Mouse (Mus musculus) lung, postnatal 0 days (tissue): ENCODE measurements at regions not wholly inside any gene's neighbourhood (a gene's known extent, or its start where the extent isn't known, plus 50 kb on each side); places are given as distances from the start of the nearest gene placed in this dataset.

ENCODE experiments used
- ATAC-seq: fragments of 200-750 bp; cut with Nextera tagmentation; 2 replicates; pipeline ENCODE4 v1.8.0; 2017; ENCODE audit warnings: moderate library complexity
- DNase-seq: peaks from one replicate; pipeline ENCODE4 v3.0.0-alpha.2; 2016; ENCODE audit warnings: low spot score
- H3K27ac ChIP-seq: fragments of 300-500 bp; sonication (generic); 2 replicates; pipeline ENCODE4 v1.5.1; 2014; ENCODE audit warnings: antibody characterized with exemption, mild to moderate bottlenecking, low read length, mixed read lengths
- H3K27me3 ChIP-seq: fragments of 300-500 bp; sonication (generic); replicated peaks from 2 replicates; pipeline ENCODE4 v1.6.1; 2014; ENCODE audit warnings: low read length, mixed read lengths; ENCODE audit not compliant: insufficient read depth
- H3K36me3 ChIP-seq: fragments of 300-500 bp; sonication (generic); 2 replicates; pipeline ENCODE4 v1.6.1; 2014; ENCODE audit warnings: low read length, mixed read lengths; ENCODE audit not compliant: insufficient read depth
- H3K4me1 ChIP-seq: fragments of 300-500 bp; sonication (generic); 2 replicates; pipeline ENCODE4 v1.6.1; 2014; ENCODE audit warnings: antibody characterized with exemption, low read depth, low read length, mixed read lengths; ENCODE audit not compliant: insufficient read depth
- H3K4me2 ChIP-seq: fragments of 300-500 bp; sonication (generic); replicated peaks from 2 replicates; pipeline ENCODE4 v1.6.1; 2014; ENCODE audit warnings: low read depth, mild to moderate bottlenecking, low read length, moderate library complexity, mixed read lengths
- H3K4me3 ChIP-seq: fragments of 300-500 bp; sonication (generic); 2 replicates; pipeline ENCODE4 v1.5.1; 2014; ENCODE audit warnings: low read depth, low read length
- H3K9ac ChIP-seq: fragments of 300-500 bp; sonication (generic); replicated peaks from 2 replicates; pipeline ENCODE4 v1.6.1; 2014; ENCODE audit warnings: low read depth, mild to moderate bottlenecking
- H3K9me3 ChIP-seq: fragments of 300-500 bp; sonication (generic); 2 replicates; pipeline ENCODE4 v1.6.1; 2016; ENCODE audit warnings: low read length, mixed read lengths
- CTCF ChIP-seq: IDR thresholded peaks from 2 replicates; pipeline ENCODE4 v1.5.1; 2016; ENCODE audit warnings: antibody characterized with exemption, mild to moderate bottlenecking
- EP300 ChIP-seq: IDR thresholded peaks from 2 replicates; pipeline ENCODE4 v1.6.1; 2016; ENCODE audit warnings: antibody characterized with exemption, mild to moderate bottlenecking, control low read depth
- WGBS: fragments of 180-500 bp; shearing (Covaris S2); extraction: QIAGEN DNeasy Blood & Tissue Kit; methylation state at CpG from one replicate; pipeline ENCODE4 v1.1.7; 2014; 5-methylcytosine and 5-hydroxymethylcytosine counted together

DNA sequence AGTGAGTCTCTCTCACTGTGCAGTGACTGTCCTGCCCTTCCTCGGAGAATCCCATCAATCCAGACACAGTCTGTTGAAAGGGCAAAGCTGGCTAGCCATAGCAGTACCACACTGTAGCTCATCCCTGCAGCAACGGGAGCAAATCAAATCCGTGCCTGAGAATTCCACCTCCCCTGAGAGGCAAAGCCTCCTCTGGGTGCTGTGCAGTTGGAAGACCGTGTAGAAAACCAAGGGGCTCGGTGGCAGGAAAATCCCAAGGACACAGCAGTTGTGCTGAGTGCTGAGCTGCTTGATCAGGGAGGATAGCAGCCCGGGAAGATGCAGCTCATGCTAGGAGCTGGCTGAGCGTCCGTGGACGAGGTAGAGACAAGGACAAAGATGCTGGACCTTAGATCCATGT is 418.7 kb upstream of the Trpc7 start:
- Histone ChIP-seq H3K9me3 (no peaks in the 10 kb centered on the region), H3K4me2 (no peak overlapping the region), H3K36me3 (no peaks in the 10 kb centered on the region), H3K4me1 (no peaks in the 10 kb centered on the region), H3K9ac (no peak overlapping the region), H3K4me3 (no peak overlapping the region), H3K27ac (no peak overlapping the region), H3K27me3 (no peaks in the 10 kb centered on the region)
- TF ChIP-seq CTCF = no peak
- TF ChIP-seq EP300 = no peak
- 34% methylated on average over 9 of the region's 9 CpGs for WGBS
- DNase-seq (no peak), ATAC-seq (no peak)

DNA sequence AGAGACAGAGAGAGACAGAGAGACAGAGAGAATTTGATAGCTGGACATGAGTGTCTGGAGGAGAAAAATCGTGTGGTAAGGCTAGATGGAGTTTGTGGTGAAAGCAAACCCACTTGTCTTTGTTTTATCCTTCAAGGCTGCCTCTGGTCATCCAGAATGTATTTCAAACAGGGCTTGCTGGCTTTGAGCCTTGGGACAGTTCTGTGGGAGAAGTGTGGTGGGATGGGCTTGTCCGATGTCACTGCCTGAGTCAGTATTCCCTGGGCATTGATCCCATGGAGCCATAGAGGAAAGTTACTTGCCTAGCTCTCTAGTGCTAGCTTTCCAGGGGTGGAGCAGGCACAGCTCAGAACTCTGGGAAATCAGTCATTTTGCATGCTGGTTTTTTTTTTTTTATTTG is 417.9 kb upstream of the Trpc7 start:
- WGBS = 23% methylated on average over 2 of the region's 2 CpGs
- Histone ChIP-seq H3K9ac (no peak overlapping the region), H3K4me2 (no peak overlapping the region), H3K36me3 (no peaks in the 10 kb centered on the region), H3K4me1 (no peaks in the 10 kb centered on the region), H3K27me3 (no peaks in the 10 kb centered on the region), H3K9me3 (no peaks in the 10 kb centered on the region), H3K27ac (no peak overlapping the region), H3K4me3 (no peak overlapping the region)
- TF ChIP-seq CTCF (no peak), EP300 (no peak)
- no peak for ATAC-seq
- no peak for DNase-seq

DNA sequence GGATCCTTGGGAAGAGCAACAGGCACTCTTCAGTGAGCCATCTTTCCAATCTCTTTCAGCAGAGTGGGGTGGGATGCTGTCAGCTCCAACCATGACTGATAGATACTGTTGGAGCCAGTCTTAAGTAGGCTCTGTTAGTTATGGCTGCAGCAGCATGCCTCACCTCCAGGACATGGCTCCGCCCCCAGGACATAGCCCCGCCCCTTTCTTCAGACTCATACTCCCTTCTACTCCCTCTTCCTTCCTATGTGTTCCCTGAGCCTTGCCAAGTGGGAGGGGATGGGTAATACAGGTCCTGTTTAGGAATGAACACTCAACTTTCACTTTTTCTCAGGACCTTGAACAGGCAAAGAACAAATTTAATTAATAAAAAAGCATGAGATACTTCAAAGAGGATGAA is 415.4 kb upstream of the Trpc7 start:
- H3K4me2 ChIP-seq = no peak overlapping the region
- ATAC-seq (no peak), DNase-seq (no peak)
- H3K4me1 ChIP-seq = no peaks in the 10 kb centered on the region
- H3K27ac ChIP-seq = no peak overlapping the region
- H3K36me3 ChIP-seq = no peaks in the 10 kb centered on the region
- no peaks in the 10 kb centered on the region for H3K9me3 ChIP-seq
- WGBS = 50% methylated on average over 2 of the region's 2 CpGs
- no peak overlapping the region for H3K4me3 ChIP-seq
- TF ChIP-seq EP300 (no peak), CTCF (no peak)
- no peak overlapping the region for H3K9ac ChIP-seq
- H3K27me3 ChIP-seq = no peaks in the 10 kb centered on the region

DNA sequence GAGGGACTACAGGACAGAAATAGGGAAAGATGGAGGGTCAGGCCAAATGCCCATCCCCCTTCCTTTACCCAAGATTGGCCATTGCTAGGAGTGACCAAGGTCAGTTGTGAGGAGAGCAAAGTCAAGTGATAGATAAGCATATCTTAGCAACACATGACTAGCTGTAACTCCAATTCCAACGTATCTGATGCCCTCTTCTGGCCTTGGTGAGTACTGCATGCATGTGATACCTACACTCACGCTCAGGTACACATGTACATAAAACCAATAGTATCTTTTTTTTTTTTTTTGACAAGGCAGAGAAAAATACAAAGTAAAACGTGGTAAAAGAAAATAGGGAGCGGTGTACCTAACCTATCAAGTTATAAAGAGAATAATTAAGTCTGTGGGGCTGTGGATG is 413.8 kb upstream of the Trpc7 start:
- H3K36me3 ChIP-seq = no peaks in the 10 kb centered on the region
- no peak for DNase-seq
- no peak overlapping the region for H3K27ac ChIP-seq
- H3K9me3 ChIP-seq = no peaks in the 10 kb centered on the region
- WGBS = 77% methylated on average over 4 of the region's 4 CpGs
- no peak for ATAC-seq
- H3K4me1 ChIP-seq = no peaks in the 10 kb centered on the region
- TF ChIP-seq EP300 (no peak), CTCF (peak; percentile 5; the same call in 1 of the 2 replicates)
- H3K4me2 ChIP-seq = no peak overlapping the region
- H3K27me3 ChIP-seq = no peaks in the 10 kb centered on the region
- no peak overlapping the region for H3K4me3 ChIP-seq
- no peak overlapping the region for H3K9ac ChIP-seq

DNA sequence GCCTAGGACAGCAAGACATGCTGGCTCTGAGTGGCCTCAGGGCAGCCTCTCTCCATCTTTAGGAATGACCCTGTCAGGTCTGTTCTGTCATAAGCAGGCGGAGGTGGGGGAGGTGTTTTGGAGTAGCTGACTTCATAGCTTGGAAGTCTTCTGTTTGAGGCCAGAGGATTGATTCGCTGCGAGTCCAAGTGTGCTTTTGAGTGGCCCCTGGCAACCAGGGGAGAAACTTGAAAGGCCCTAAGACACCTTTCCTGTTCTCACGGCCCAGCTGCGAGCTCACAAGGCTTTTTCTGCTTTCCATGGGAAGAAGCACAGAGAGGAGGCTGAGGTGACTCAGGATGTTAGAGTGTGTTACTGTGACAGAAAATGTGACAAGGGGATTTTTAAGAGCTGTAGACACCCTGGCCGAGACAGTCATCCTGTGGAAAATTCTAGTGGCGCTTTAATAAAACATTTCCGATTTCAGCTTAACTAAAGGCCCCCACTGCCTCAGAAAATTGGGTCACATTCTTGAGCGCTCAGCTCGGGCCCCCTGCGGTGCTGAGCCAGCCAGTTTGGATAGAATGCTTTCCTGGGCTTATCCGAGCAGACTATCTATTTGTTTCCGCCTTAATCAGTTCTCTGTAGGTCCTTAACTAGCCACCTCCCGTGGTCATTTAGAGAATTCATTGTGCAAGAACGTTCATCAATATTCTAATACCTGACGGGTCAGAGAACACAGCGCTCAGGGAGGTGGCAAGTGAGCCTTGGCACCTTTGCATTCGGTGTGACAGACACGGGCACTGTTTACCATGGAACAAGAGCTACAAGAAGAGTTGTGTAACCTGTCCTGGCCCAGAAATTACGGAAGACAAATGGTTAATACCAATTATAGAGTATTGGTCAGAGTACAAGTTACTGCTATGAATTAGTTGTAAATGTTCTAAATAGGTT is 412.4 kb upstream of the Trpc7 start:
- H3K9me3 ChIP-seq = no peaks in the 10 kb centered on the region
- no peak overlapping the region for H3K27ac ChIP-seq
- DNase-seq = no peak
- H3K36me3 ChIP-seq = no peaks in the 10 kb centered on the region
- no peak overlapping the region for H3K4me2 ChIP-seq
- no peak for ATAC-seq
- H3K4me1 ChIP-seq = no peaks in the 10 kb centered on the region
- H3K4me3 ChIP-seq = no peak overlapping the region
- no peak for TF ChIP-seq EP300
- no peaks in the 10 kb centered on the region for H3K27me3 ChIP-seq
- whole genome bisulfite sequencing = 28% methylated on average over 20 of the region's 20 CpGs
- H3K9ac ChIP-seq = no peak overlapping the region

DNA sequence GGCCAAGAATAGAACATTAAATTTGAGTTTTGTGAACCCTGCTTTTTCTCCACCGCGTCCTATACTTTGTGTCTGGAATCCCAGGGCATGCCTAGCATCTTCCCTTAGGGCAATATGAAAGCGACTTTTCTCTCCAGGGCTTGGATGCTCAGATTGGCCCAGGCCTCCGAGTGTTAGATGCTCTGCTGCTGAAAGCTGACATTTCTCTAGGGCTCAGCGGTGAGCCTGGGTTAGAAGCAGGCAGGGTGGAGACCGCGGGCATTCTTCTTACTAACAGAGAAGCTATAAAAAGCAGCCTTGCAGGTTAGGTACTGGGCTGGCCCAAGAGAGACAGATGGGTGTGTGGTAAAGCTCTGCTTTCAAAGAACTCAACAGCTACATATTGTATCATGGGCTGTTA is 409.8 kb upstream of the Trpc7 start:
- 90% methylated on average over 7 of the region's 7 CpGs for WGBS
- H3K9me3 ChIP-seq = no peaks in the 10 kb centered on the region
- no peaks in the 10 kb centered on the region for H3K4me1 ChIP-seq
- no peak overlapping the region for H3K4me2 ChIP-seq
- H3K36me3 ChIP-seq = no peaks in the 10 kb centered on the region
- H3K4me3 ChIP-seq = no peak overlapping the region
- DNase-seq = no peak
- ATAC-seq = no peak
- H3K9ac ChIP-seq = no peak overlapping the region
- no peak for TF ChIP-seq CTCF
- TF ChIP-seq EP300 = no peak
- H3K27me3 ChIP-seq = no peaks in the 10 kb centered on the region
- H3K27ac ChIP-seq = no peak overlapping the region
